Mouse (Mus musculus): Measurements from ENCODE around the gene Slc35f6. TPM values are rescaled to one million over a fixed set of nuclear protein-coding genes. Genes with fewer than 3 reads are reported as not detected.

Gene Slc35f6
- polyA plus RNA-seq, 1 experiment from 2014 or later = 35.1 TPM

- H3K36me3 ChIP-seq = no peaks in the 10 kb centered on the region
- ATAC-seq (ENCODE audit: low FRiP score, low read depth) = no peak
- H3K4me1 ChIP-seq (replicated peaks) = peaks cover 11% of the 10 kb centered on the region; the same call in 1 of the 2 replicates
- no peak overlapping the region for H3K9ac ChIP-seq
- no peak overlapping the region for H3K4me3 ChIP-seq
- WGBS = 82% methylated on average over 8 of the region's 8 CpGs
- H3K27ac ChIP-seq (replicated peaks) = no peak overlapping the region
- no peaks in the 10 kb centered on the region for H3K9me3 ChIP-seq
- H3K4me2 ChIP-seq = no peak overlapping the region
- no peaks in the 10 kb centered on the region; the same call in 1 of the 2 replicates for H3K27me3 ChIP-seq
Observed at GRCm38 (mm10) chr5:30613242-30613641, 34.5 kb upstream of the Slc35f6 start.

- Histone ChIP-seq H3K4me1 (replicated peaks) (peaks cover 11% of the 10 kb centered on the region; the same call in 1 of the 2 replicates), H3K27ac (replicated peaks) (no peak overlapping the region), H3K9me3 (no peaks in the 10 kb centered on the region), H3K9ac (no peak overlapping the region), H3K27me3 (no peaks in the 10 kb centered on the region; the same call in 1 of the 2 replicates), H3K4me2 (no peak overlapping the region), H3K4me3 (no peak overlapping the region), H3K36me3 (no peaks in the 10 kb centered on the region)
- 0 out of 2 replicates have a peak, but pooled peaks have one; percentile 21 for ATAC-seq (ENCODE audit: low FRiP score, low read depth)
- 31% methylated on average over 1 of the region's 1 CpGs for WGBS
Observed at GRCm38 (mm10) chr5:30614221-30614620, 33.5 kb upstream of the Slc35f6 start.

- no peak for ATAC-seq (ENCODE audit: low FRiP score, low read depth)
- H3K27me3 ChIP-seq = peaks cover under 1% of the 10 kb centered on the region
- H3K4me2 ChIP-seq = no peak overlapping the region
- WGBS = 52% methylated on average over 6 of the region's 6 CpGs
- H3K9me3 ChIP-seq = no peaks in the 10 kb centered on the region
- no peak overlapping the region for H3K27ac ChIP-seq (replicated peaks)
- H3K4me1 ChIP-seq (replicated peaks) = peaks cover 11% of the 10 kb centered on the region; the same call in 1 of the 2 replicates
- no peaks in the 10 kb centered on the region for H3K36me3 ChIP-seq
- no peak overlapping the region for H3K4me3 ChIP-seq
- no peak overlapping the region for H3K9ac ChIP-seq
Observed at GRCm38 (mm10) chr5:30615416-30615815, 32.3 kb upstream of the Slc35f6 start.

GRCm38 (mm10) chr5:30615819-30616218, 31.9 kb upstream of the Slc35f6 start:
- Histone ChIP-seq H3K9me3 (no peaks in the 10 kb centered on the region), H3K4me3 (no peak overlapping the region), H3K36me3 (no peaks in the 10 kb centered on the region), H3K4me2 (no peak overlapping the region), H3K27ac (replicated peaks) (no peak overlapping the region), H3K9ac (no peak overlapping the region), H3K27me3 (peaks cover 4% of the 10 kb centered on the region), H3K4me1 (replicated peaks) (peaks cover 11% of the 10 kb centered on the region; the same call in 1 of the 2 replicates)
- WGBS = 86% methylated on average over 4 of the region's 4 CpGs
- no peak for ATAC-seq (ENCODE audit: low FRiP score, low read depth)

- Histone ChIP-seq H3K27me3 (peaks cover 13% of the 10 kb centered on the region), H3K9me3 (no peaks in the 10 kb centered on the region), H3K4me1 (replicated peaks) (peaks cover 11% of the 10 kb centered on the region; the same call in 1 of the 2 replicates), H3K4me3 (no peak overlapping the region), H3K4me2 (no peak overlapping the region), H3K36me3 (no peaks in the 10 kb centered on the region), H3K9ac (no peak overlapping the region), H3K27ac (replicated peaks) (no peak overlapping the region)
- WGBS = 27% methylated on average over 3 of the region's 3 CpGs
- ATAC-seq (ENCODE audit: low FRiP score, low read depth) = no peak
Observed at GRCm38 (mm10) chr5:30616644-30617043, 31.1 kb upstream of the Slc35f6 start.

- WGBS = 42% methylated on average over 3 of the region's 3 CpGs
- H3K36me3 ChIP-seq = no peaks in the 10 kb centered on the region
Observed at GRCm38 (mm10) chr5:30617357-30617756, 30.4 kb upstream of the Slc35f6 start.

GRCm38 (mm10) chr5:30617851-30618250, 29.9 kb upstream of the Slc35f6 start:
- Histone ChIP-seq H3K36me3 (no peaks in the 10 kb centered on the region), H3K4me1 (replicated peaks) (peaks cover 22% of the 10 kb centered on the region), H3K9me3 (no peaks in the 10 kb centered on the region), H3K4me3 (no peak overlapping the region), H3K27me3 (peaks cover 24% of the 10 kb centered on the region), H3K4me2 (no peak overlapping the region), H3K27ac (replicated peaks) (no peak overlapping the region), H3K9ac (no peak overlapping the region)
- WGBS = 29% methylated on average over 11 of the region's 11 CpGs
- no peak for ATAC-seq (ENCODE audit: low FRiP score, low read depth)

More at GRCm38 (mm10) chr5:30617357-30617756, 30.4 kb upstream of the Slc35f6 start:
- H3K9me3 ChIP-seq = no peaks in the 10 kb centered on the region
- H3K9ac ChIP-seq = no peak overlapping the region
- no peak for ATAC-seq (ENCODE audit: low FRiP score, low read depth)
- H3K4me2 ChIP-seq = no peak overlapping the region
- H3K4me3 ChIP-seq = no peak overlapping the region
- H3K27me3 ChIP-seq = peaks cover 19% of the 10 kb centered on the region
- H3K27ac ChIP-seq (replicated peaks) = no peak overlapping the region
- peaks cover 17% of the 10 kb centered on the region for H3K4me1 ChIP-seq (replicated peaks)

- Histone ChIP-seq H3K9ac (no peak overlapping the region), H3K4me1 (replicated peaks) (peaks cover 24% of the 10 kb centered on the region), H3K4me2 (no peak overlapping the region), H3K27ac (replicated peaks) (no peak overlapping the region), H3K4me3 (no peak overlapping the region), H3K36me3 (no peaks in the 10 kb centered on the region), H3K27me3 (peaks cover 25% of the 10 kb centered on the region), H3K9me3 (no peaks in the 10 kb centered on the region)
- ATAC-seq (ENCODE audit: low FRiP score, low read depth) = no peak
- WGBS = 87% methylated on average over 8 of the region's 8 CpGs
Observed at GRCm38 (mm10) chr5:30618376-30619003, 29.2 kb upstream of the Slc35f6 start.

- no peak overlapping the region for H3K4me3 ChIP-seq
- H3K9me3 ChIP-seq = no peaks in the 10 kb centered on the region
- H3K27ac ChIP-seq (replicated peaks) = no peak overlapping the region
- no peak for ATAC-seq (ENCODE audit: low FRiP score, low read depth)
- H3K9ac ChIP-seq = no peak overlapping the region
- H3K4me1 ChIP-seq (replicated peaks) = peaks cover 22% of the 10 kb centered on the region
- no peaks in the 10 kb centered on the region for H3K36me3 ChIP-seq
- peaks cover 25% of the 10 kb centered on the region for H3K27me3 ChIP-seq
- 77% methylated on average over 2 of the region's 2 CpGs for WGBS
- H3K4me2 ChIP-seq = no peak overlapping the region
Observed at GRCm38 (mm10) chr5:30619211-30619610, 28.5 kb upstream of the Slc35f6 start.

GRCm38 (mm10) chr5:30620567-30620966, 27.2 kb upstream of the Slc35f6 start:
- Histone ChIP-seq H3K4me1 (replicated peaks) (peaks cover 18% of the 10 kb centered on the region), H3K4me2 (no peak overlapping the region), H3K9ac (no peak overlapping the region), H3K4me3 (no peak overlapping the region), H3K36me3 (no peaks in the 10 kb centered on the region), H3K27ac (replicated peaks) (no peak overlapping the region), H3K9me3 (no peaks in the 10 kb centered on the region), H3K27me3 (peaks cover 25% of the 10 kb centered on the region)
- no peak for ATAC-seq (ENCODE audit: low FRiP score, low read depth)
- WGBS = 97% methylated on average over 20 of the region's 20 CpGs

- H3K9ac ChIP-seq = no peak overlapping the region
- H3K36me3 ChIP-seq = no peaks in the 10 kb centered on the region
- no peak overlapping the region; the same call in 1 of the 2 replicates for H3K4me2 ChIP-seq
- no peak for ATAC-seq (ENCODE audit: low FRiP score, low read depth)
- WGBS = 91% methylated on average over 9 of the region's 9 CpGs
- H3K9me3 ChIP-seq = no peaks in the 10 kb centered on the region
- H3K27ac ChIP-seq (replicated peaks) = no peak overlapping the region
- peaks cover 18% of the 10 kb centered on the region for H3K4me1 ChIP-seq (replicated peaks)
- no peak overlapping the region for H3K4me3 ChIP-seq
- H3K27me3 ChIP-seq = peaks cover 25% of the 10 kb centered on the region
Observed at GRCm38 (mm10) chr5:30621211-30621790, 26.4 kb upstream of the Slc35f6 start.

- 51% methylated on average over 22 of the region's 22 CpGs for WGBS
- Histone ChIP-seq H3K27ac (replicated peaks) (no peak overlapping the region), H3K9ac (no peak overlapping the region), H3K4me1 (replicated peaks) (peaks cover 18% of the 10 kb centered on the region), H3K9me3 (no peaks in the 10 kb centered on the region), H3K4me3 (peak overlapping the region; percentile 29), H3K27me3 (peaks cover 25% of the 10 kb centered on the region), H3K36me3 (no peaks in the 10 kb centered on the region), H3K4me2 (peak overlapping the region; percentile 57)
- ATAC-seq (ENCODE audit: low FRiP score, low read depth) = peak; percentile 43; the same call in 1 of the 2 replicates
Observed at GRCm38 (mm10) chr5:30621844-30622176, 25.9 kb upstream of the Slc35f6 start.
